Mouse (Mus musculus) stomach, postnatal 0 days (tissue): ENCODE results near the gene Emc10. TPM values are rescaled to one million over a fixed set of nuclear protein-coding genes. Genes with fewer than 3 reads are reported as not detected.

Experiments
- ATAC-seq: fragments of 200-750 bp; cut with Nextera tagmentation; 2 replicates; pipeline ENCODE4 v1.8.0; 2017; ENCODE audit not compliant: low FRiP score, low TSS enrichment
- DNase-seq: peaks from one replicate; pipeline ENCODE4 v3.0.0-alpha.2; 2016; ENCODE audit warnings: low spot score
- H3K27ac ChIP-seq: fragments of 300-500 bp; sonication (generic); replicated peaks from 2 replicates; pipeline ENCODE4 v1.5.1; 2014; ENCODE audit warnings: mild to moderate bottlenecking, control low read depth
- H3K27me3 ChIP-seq: fragments of 300-500 bp; sonication (generic); 2 replicates; pipeline ENCODE4 v1.6.1; 2014; ENCODE audit warnings: low read length; ENCODE audit not compliant: control insufficient read depth, insufficient read depth
- H3K36me3 ChIP-seq: fragments of 300-500 bp; sonication (generic); 2 replicates; pipeline ENCODE4 v1.6.1; 2014; ENCODE audit warnings: low read length, mixed read lengths; ENCODE audit not compliant: control insufficient read depth, insufficient read depth
- H3K4me1 ChIP-seq: fragments of 300-500 bp; sonication (generic); replicated peaks from 2 replicates; pipeline ENCODE4 v1.6.1; 2014; ENCODE audit warnings: antibody characterized with exemption; ENCODE audit not compliant: control insufficient read depth, insufficient read depth
- H3K4me2 ChIP-seq: fragments of 300-500 bp; sonication (generic); replicated peaks from 2 replicates; pipeline ENCODE4 v1.6.1; 2014; ENCODE audit warnings: low read depth, mild to moderate bottlenecking, control low read depth, moderate library complexity
- H3K4me3 ChIP-seq: fragments of 300-500 bp; sonication (generic); 2 replicates; pipeline ENCODE4 v1.5.1; 2014; ENCODE audit warnings: low read depth, low read length, control low read depth
- H3K9ac ChIP-seq: fragments of 300-500 bp; sonication (generic); 2 replicates; pipeline ENCODE4 v1.6.1; 2014; ENCODE audit warnings: mild to moderate bottlenecking, low read length, control low read depth, mixed read lengths
- H3K9me3 ChIP-seq: fragments of 300-500 bp; sonication (generic); 2 replicates; pipeline ENCODE4 v1.6.1; 2016; ENCODE audit warnings: low read length; ENCODE audit not compliant: control insufficient read depth
- CTCF ChIP-seq: IDR thresholded peaks from 2 replicates; pipeline ENCODE4 v1.5.1; 2016; ENCODE audit warnings: antibody characterized with exemption, low read depth, mild to moderate bottlenecking, moderate library complexity
- EP300 ChIP-seq: optimal IDR thresholded peaks from 2 replicates; pipeline ENCODE3; 2016; ENCODE audit warnings: antibody characterized with exemption
- WGBS: fragments of 180-500 bp; shearing (Covaris S2); extraction: QIAGEN DNeasy Blood & Tissue Kit; methylation state at CpG from one replicate; pipeline ENCODE4 v1.1.7; 2014; 5-methylcytosine and 5-hydroxymethylcytosine counted together
- polyA plus RNA-seq: library from polyadenylated mRNA; unstranded; fragments of >200 nt; fragmentation: Nextera tagmentation; extraction: Ambion mirVana; gene quantifications from 2 replicates; pipeline ENCODE4 v1.2.1, GENCODE M21; 2015

Emc10 gene
- polyA plus RNA-seq, 1 experiment from 2014 or later, result 60.7 TPM

- no peak overlapping the region for H3K9ac ChIP-seq
- no peak for ATAC-seq
- 94% methylated on average over 5 of the region's 5 CpGs for WGBS
- peaks cover 19% of the 10 kb centered on the region for H3K36me3 ChIP-seq
- no peak for DNase-seq
- peaks cover 5% of the 10 kb centered on the region for H3K4me1 ChIP-seq
- no peak overlapping the region for H3K4me2 ChIP-seq
- TF ChIP-seq EP300 (no peak), CTCF (no peak)
- no peaks in the 10 kb centered on the region for H3K27me3 ChIP-seq
- H3K9me3 ChIP-seq, result no peaks in the 10 kb centered on the region
- no peak overlapping the region for H3K27ac ChIP-seq
- no peak overlapping the region for H3K4me3 ChIP-seq
These were observed 4.9 kb downstream of the Emc10 start for GRCm38 (mm10) chr7:44491391-44491790.

- Histone ChIP-seq H3K4me2 (no peak overlapping the region), H3K9ac (no peak overlapping the region), H3K9me3 (no peaks in the 10 kb centered on the region), H3K27me3 (no peaks in the 10 kb centered on the region), H3K4me3 (no peak overlapping the region), H3K36me3 (peaks cover 19% of the 10 kb centered on the region), H3K4me1 (no peaks in the 10 kb centered on the region), H3K27ac (no peak overlapping the region)
- DNase-seq (no peak), ATAC-seq (no peak)
- TF ChIP-seq CTCF (no peak), EP300 (no peak)
- WGBS, result 87% methylated on average over 4 of the region's 4 CpGs
These were observed 6.0 kb downstream of the Emc10 start for GRCm38 (mm10) chr7:44490281-44490680.

GRCm38 (mm10) chr7:44488545-44488944 lies 7.8 kb downstream of the Emc10 start:
- no peak overlapping the region for H3K27ac ChIP-seq
- H3K36me3 ChIP-seq, result peaks cover 19% of the 10 kb centered on the region
- H3K9ac ChIP-seq, result no peak overlapping the region
- no peaks in the 10 kb centered on the region for H3K9me3 ChIP-seq
- 93% methylated on average over 8 of the region's 8 CpGs for WGBS
- DNase-seq (no peak), ATAC-seq (no peak)
- no peaks in the 10 kb centered on the region for H3K27me3 ChIP-seq
- H3K4me1 ChIP-seq, result no peaks in the 10 kb centered on the region
- H3K4me3 ChIP-seq, result no peak overlapping the region
- no peak overlapping the region for H3K4me2 ChIP-seq
- TF ChIP-seq EP300, result no peak
- no peak for TF ChIP-seq CTCF

GRCm38 (mm10) chr7:44487936-44488335 lies 8.4 kb downstream of the Emc10 start:
- Histone ChIP-seq H3K4me2 (no peak overlapping the region), H3K9ac (no peak overlapping the region), H3K27ac (no peak overlapping the region), H3K27me3 (no peaks in the 10 kb centered on the region), H3K4me1 (no peaks in the 10 kb centered on the region), H3K9me3 (no peaks in the 10 kb centered on the region), H3K4me3 (no peak overlapping the region), H3K36me3 (peaks cover 16% of the 10 kb centered on the region)
- TF ChIP-seq EP300 (no peak), CTCF (no peak)
- 79% methylated on average over 7 of the region's 7 CpGs for WGBS
- DNase-seq, result no peak
- no peak for ATAC-seq

- Histone ChIP-seq H3K36me3 (peaks cover 14% of the 10 kb centered on the region), H3K4me2 (no peak overlapping the region), H3K9me3 (no peaks in the 10 kb centered on the region), H3K9ac (no peak overlapping the region), H3K27ac (no peak overlapping the region), H3K4me3 (no peak overlapping the region), H3K4me1 (no peaks in the 10 kb centered on the region), H3K27me3 (no peaks in the 10 kb centered on the region)
- ATAC-seq (no peak), DNase-seq (no peak)
- 74% methylated on average over 13 of the region's 13 CpGs for WGBS
- TF ChIP-seq EP300, result no peak
- TF ChIP-seq CTCF, result no peak
These were observed 9.3 kb downstream of the Emc10 start for GRCm38 (mm10) chr7:44486927-44487575.

- H3K4me2 ChIP-seq, result no peak overlapping the region
- no peaks in the 10 kb centered on the region for H3K9me3 ChIP-seq
- TF ChIP-seq EP300 (no peak), CTCF (no peak)
- H3K27ac ChIP-seq, result no peak overlapping the region
- peaks cover 8% of the 10 kb centered on the region for H3K36me3 ChIP-seq
- DNase-seq, result no peak
- no peak overlapping the region for H3K9ac ChIP-seq
- H3K27me3 ChIP-seq, result no peaks in the 10 kb centered on the region
- WGBS, result 69% methylated on average over 7 of the region's 7 CpGs
- no peaks in the 10 kb centered on the region for H3K4me1 ChIP-seq
- no peak for ATAC-seq
- no peak overlapping the region for H3K4me3 ChIP-seq
These were observed 10.6 kb downstream of the Emc10 start for GRCm38 (mm10) chr7:44485572-44486195.
